Mouse (Mus musculus): ENCODE measurements around the gene Sec63. TPM values are rescaled to one million over a fixed set of nuclear protein-coding genes. Genes with fewer than 3 reads are reported as not detected.

Gene Sec63
- 21.0 and 27.3 TPM in 2 replicates for polyA plus RNA-seq (2012; rRNA removed)

DNA sequence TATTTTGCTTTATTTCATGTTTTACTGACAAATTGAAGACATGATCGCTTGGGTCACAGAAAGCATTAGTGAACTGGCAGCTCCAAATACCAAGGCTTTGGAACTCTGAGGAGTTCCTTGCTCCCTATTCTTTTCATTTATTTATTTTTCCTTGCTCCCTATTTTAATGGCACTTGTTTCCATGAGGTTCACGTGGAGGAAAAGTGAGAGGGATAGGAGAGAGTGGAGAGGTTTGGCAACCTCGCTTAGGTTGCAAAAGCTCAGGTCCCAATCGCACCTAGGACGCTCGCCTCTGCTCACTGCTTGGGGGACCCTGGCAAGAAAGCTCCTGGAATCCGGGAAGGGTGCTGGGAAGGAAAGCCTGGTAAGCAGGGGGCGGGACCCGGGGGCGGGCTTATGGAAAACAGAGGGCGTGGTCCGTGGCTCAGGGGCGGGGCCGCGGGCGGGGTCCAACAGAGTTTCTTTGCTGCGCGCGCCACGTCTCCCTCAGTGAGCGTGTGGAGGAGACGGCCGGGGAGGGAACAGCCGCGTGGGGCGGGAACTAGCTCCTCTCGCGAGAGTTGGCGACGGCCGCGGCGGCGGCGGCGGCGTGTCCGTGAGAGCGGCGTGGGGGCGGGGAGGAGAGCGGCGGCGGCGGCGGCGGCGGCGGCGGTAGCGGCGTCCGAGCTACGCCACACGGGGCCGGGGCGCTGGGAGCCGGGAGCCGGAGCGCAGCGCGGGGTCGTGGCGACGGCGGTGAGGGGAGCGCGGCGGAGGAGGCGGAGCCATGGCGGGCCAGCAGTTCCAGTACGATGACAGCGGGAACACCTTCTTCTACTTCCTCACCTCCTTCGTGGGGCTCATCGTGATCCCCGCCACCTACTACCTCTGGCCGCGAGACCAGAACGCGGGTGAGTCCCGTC, at the start of gene Sec63:
Gene Sec63 (plus strand): TSS at position 498 of the 902 bp plus-strand sequence.

DNA sequence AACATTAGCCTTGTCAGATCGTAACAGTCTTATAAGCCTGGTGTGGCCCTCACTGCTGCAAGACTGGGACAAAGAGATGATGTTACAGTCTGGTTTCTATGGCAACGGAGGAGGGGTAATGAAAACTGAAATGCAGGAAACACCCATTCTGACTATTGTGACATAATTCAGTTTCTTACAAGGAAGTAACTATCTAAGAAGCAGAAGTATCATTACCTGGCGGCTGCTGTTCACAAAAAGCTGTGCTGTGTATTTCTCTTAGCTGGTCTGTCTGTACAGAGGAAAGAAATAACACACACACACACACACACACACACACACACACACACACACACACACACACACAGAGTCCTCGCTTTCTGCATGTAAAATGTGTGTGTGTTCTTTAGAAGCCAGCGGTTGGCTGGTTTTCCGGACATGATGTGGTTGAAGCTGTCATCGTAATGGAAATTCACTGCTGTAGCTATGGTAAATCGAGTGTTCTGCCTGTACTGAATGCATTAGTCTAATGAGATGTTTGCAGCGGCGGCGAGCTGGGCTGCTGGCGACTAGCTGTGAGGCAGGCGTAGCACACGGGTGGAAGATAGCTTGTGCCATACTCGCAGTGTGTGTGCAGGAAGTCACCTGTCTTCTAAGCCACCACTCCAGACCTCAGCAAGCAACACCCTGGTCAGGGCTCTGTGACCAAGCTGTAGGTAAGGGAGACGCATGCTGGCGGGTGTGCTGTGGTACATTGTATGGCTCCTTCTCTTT, 99.0 kb downstream of the Sec63 start, which contains the start of gene Scml4:
Gene Scml4 (plus strand): TSS at position 212 of the 753 bp plus-strand sequence.

Other genes starting within 250 kb of the Sec63 start
- not detected in 2 replicates for gene Nr2e1, start 177.9 kb upstream of the Sec63 start, polyA plus RNA-seq (2012; rRNA removed)
- 7.0 and 7.1 TPM in 2 replicates for gene Ostm1, start 177.7 kb upstream of the Sec63 start, polyA plus RNA-seq (2012; rRNA removed)
- 1.5 and 1.6 TPM in 2 replicates for gene Scml4, start 98.9 kb downstream of the Sec63 start, polyA plus RNA-seq (2012; rRNA removed)

Measured in liver, embryonic 18 days (tissue).